Mouse (Mus musculus): ENCODE results near the gene Khsrp.

DNA sequence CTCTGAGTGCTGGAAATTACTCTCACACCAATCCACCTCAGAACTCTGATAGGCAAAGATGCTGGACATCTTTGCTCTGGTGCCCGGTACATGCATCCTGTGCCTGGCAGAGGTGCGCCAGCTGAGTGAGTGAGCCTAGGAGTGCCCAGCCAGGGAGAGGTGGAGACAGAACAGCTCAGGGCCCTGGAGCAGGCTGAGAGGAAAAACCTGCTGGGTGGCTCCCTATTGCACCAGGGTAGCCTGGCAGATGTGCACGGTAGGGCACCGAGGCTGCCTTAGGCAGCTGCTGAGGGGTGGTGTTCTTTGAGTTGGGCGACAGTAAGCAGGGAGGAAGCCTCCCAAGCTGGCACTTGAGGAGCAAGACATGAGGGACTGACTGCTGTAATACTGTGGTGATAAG, 49.3 kb downstream of the Khsrp start, which contains the start of gene Acer1:
- no peak for TF ChIP-seq TCF12 (IDR thresholded peaks at IDR 0.05; ENCODE audit: insufficient read depth, poor library complexity, severe bottlenecking)
- no peak for TF ChIP-seq POLR2A (IDR thresholded peaks at IDR 0.05; ENCODE audit: insufficient read length, low read depth)
- no peak for TF ChIP-seq SRF (IDR thresholded peaks at IDR 0.05; ENCODE audit: control insufficient read depth, insufficient read length, low read depth)
